Mouse (Mus musculus) B cell, adult 67 days (primary cell): ENCODE data around the gene Vmn1r89. TPM values are rescaled to one million over a fixed set of nuclear protein-coding genes. Genes with fewer than 3 reads are reported as not detected.

Experiments
- total RNA-seq, 2 experiments: library from RNA; stranded (reverse); gene quantifications; 4 replicates each; pipeline ENCODE4 v1.2.4; 2023

Gene Vmn1r89
- not detected for total RNA-seq

DNA sequence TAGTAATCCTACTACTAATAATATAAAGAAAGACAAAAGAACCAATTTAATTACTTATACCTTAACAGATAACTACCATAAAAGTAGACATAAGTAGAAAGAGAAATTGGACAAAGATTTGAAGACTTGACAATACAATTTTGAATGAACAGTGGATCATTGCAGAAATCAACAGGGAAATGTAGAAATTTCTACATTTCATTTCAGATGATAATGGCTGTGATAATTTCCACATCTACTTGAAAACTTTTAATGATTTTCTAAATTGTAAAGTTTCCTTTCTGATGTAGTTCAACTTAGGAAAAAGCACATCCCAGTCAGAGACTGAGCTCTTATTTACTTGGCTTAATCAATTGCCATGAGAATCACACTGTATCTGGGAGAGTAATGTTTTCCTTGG lies at the start of gene Vmn1r89:
Gene Vmn1r89 (plus strand): TSS at position 301 of the 400 bp plus-strand sequence.

Other genes starting within 250 kb of the Vmn1r89 start
- 1 to 10 TPM; 3.9 to 6.7 TPM for gene Zfp324, start 247.2 kb upstream of the Vmn1r89 start, total RNA-seq
- gene Zfp446, start 235.2 kb upstream of the Vmn1r89 start, total RNA-seq = 1 to 10 TPM; 8.7 to 9.2 TPM
- gene Slc27a5, start 214.8 kb upstream of the Vmn1r89 start, total RNA-seq = not detected
- 100 to 1,000 TPM; 377 to 380 TPM for gene Trim28, start 213.9 kb upstream of the Vmn1r89 start, total RNA-seq
- gene Zbtb45, start 203.0 kb upstream of the Vmn1r89 start, total RNA-seq = 10 to 100 TPM in 1 of 2 experiments, 1 to 10 TPM in 1; 9.3 to 11.9 TPM
- gene Chmp2a, start 178.2 kb upstream of the Vmn1r89 start, total RNA-seq = 100 to 1,000 TPM in 1 of 2 experiments, 10 to 100 TPM in 1; 93.2 to 104 TPM
- 100 to 1,000 TPM in 1 of 2 experiments, 10 to 100 TPM in 1; 94.6 to 100 TPM for gene Ube2m, start 174.7 kb upstream of the Vmn1r89 start, total RNA-seq
- under 1 TPM; 0.59 to 0.78 TPM for gene Mzf1, start 158.3 kb upstream of the Vmn1r89 start, total RNA-seq
- not detected for gene Vmn1r85, start 117.8 kb upstream of the Vmn1r89 start, total RNA-seq
- not detected for gene Vmn1r86, start 93.1 kb upstream of the Vmn1r89 start, total RNA-seq
- not detected for gene Vmn1r87, start 72.9 kb upstream of the Vmn1r89 start, total RNA-seq
- under 1 TPM in 1 of 2 experiments, not detected in 1; 0.09 TPM for gene Vmn1r88, start 53.5 kb upstream of the Vmn1r89 start, total RNA-seq
- gene Lig1, start 64.3 kb downstream of the Vmn1r89 start, total RNA-seq = 10 to 100 TPM; 24.4 to 26.2 TPM
- 10 to 100 TPM in 1 of 2 experiments, 1 to 10 TPM in 1; 7.1 to 10.0 TPM for gene Zswim9, start 65.7 kb downstream of the Vmn1r89 start, total RNA-seq
- gene Pla2g4c, start 111.6 kb downstream of the Vmn1r89 start, total RNA-seq = 1 to 10 TPM in 1 of 2 experiments, under 1 TPM in 1; 0.20 to 1.2 TPM
- gene Cabp5, start 185.1 kb downstream of the Vmn1r89 start, total RNA-seq = not detected
- gene Bsph1, start 237.8 kb downstream of the Vmn1r89 start, total RNA-seq = not detected